Mouse (Mus musculus) liver, embryonic 14.5 days (tissue): Measurements from ENCODE around the gene Mndal.

ENCODE experiments used
- CTCF ChIP-seq: IDR thresholded peaks from 2 replicates; pipeline ENCODE4 v1.5.1; 2016; ENCODE audit warnings: antibody characterized with exemption, low read depth, control low read depth
- EP300 ChIP-seq: IDR thresholded peaks from 2 replicates; pipeline ENCODE4 v1.6.1; 2016; ENCODE audit warnings: antibody characterized with exemption, low read depth

DNA sequence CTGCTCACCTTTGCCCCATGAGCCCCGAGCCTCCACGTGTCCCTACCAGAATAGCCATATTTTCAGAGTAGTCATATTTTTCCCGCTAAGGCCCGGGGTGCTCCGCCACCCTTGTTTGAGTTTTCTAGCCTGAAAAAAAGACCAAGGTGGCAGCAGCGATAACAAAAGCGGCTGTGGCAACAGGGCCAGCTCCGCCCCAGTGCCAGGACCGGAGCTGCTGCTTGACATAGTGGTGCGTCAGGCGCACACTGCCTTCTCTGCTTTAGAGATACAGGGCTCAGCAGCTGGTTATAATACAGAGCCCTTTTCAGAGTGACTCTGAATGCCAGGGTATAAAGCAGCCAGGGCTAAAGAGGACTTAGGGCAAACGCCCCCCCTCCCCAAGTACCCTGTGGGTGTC is 75.8 kb downstream of the Mndal start:
- no peak for TF ChIP-seq CTCF
- no peak for TF ChIP-seq EP300
